Mouse (Mus musculus) hindbrain, embryonic 16.5 days (tissue): ENCODE measurements around the gene Atat1. TPM values are rescaled to one million over a fixed set of nuclear protein-coding genes. Genes with fewer than 3 reads are reported as not detected.

ENCODE experiments used
- ATAC-seq: fragments of 200-750 bp; cut with Nextera tagmentation; 2 replicates; pipeline ENCODE4 v1.8.0; 2017; ENCODE audit warnings: moderate TSS enrichment, moderate library complexity
- H3K27ac ChIP-seq: fragments of 300-500 bp; sonication (generic); 2 replicates; pipeline ENCODE4 v1.5.1; 2014; ENCODE audit warnings: low read depth, mild to moderate bottlenecking, control low read depth, low read length, moderate library complexity
- H3K27me3 ChIP-seq: fragments of 300-500 bp; sonication (generic); replicated peaks from 2 replicates; pipeline ENCODE4 v1.6.1; 2014; ENCODE audit warnings: low read length; ENCODE audit not compliant: control insufficient read depth, insufficient read depth
- H3K36me3 ChIP-seq: fragments of 300-500 bp; sonication (generic); 2 replicates; pipeline ENCODE4 v1.6.1; 2014; ENCODE audit warnings: mild to moderate bottlenecking, low read length, moderate library complexity, mixed read lengths; ENCODE audit not compliant: control insufficient read depth, insufficient read depth
- H3K4me1 ChIP-seq: fragments of 300-500 bp; sonication (generic); 2 replicates; pipeline ENCODE4 v1.6.1; 2014; ENCODE audit warnings: low read depth, low read length; ENCODE audit not compliant: control insufficient read depth, insufficient read depth
- H3K4me2 ChIP-seq: fragments of 300-500 bp; sonication (generic); 2 replicates; pipeline ENCODE4 v1.6.1; 2014; ENCODE audit warnings: mild to moderate bottlenecking, low read length, control low read depth, moderate library complexity
- H3K4me3 ChIP-seq: fragments of 300-500 bp; sonication (generic); 2 replicates; pipeline ENCODE4 v1.5.1; 2014; ENCODE audit warnings: mild to moderate bottlenecking, low read length, control low read depth, moderate library complexity
- H3K9ac ChIP-seq: fragments of 300-500 bp; sonication (generic); 2 replicates; pipeline ENCODE4 v1.6.1; 2014; ENCODE audit warnings: low read depth, mild to moderate bottlenecking, control low read depth, low read length, moderate library complexity
- H3K9me3 ChIP-seq: fragments of 300-500 bp; sonication (generic); 2 replicates; pipeline ENCODE4 v1.6.1; 2014; ENCODE audit warnings: mild to moderate bottlenecking, low read length, moderate library complexity; ENCODE audit not compliant: control insufficient read depth
- WGBS: fragments of 180-500 bp; shearing (Covaris S2); extraction: QIAGEN DNeasy Blood & Tissue Kit; methylation state at CpG from one replicate; pipeline ENCODE4 v1.1.7; 2014; 5-methylcytosine and 5-hydroxymethylcytosine counted together
- polyA plus RNA-seq: library from polyadenylated mRNA; unstranded; fragments of >200 nt; fragmentation: Nextera tagmentation; extraction: Ambion mirVana; gene quantifications from 2 replicates; pipeline ENCODE4 v1.2.1, GENCODE M21; 2015

Gene Atat1
- polyA plus RNA-seq, 1 experiment from 2014 or later = 287 TPM

GRCm38 (mm10) chr17:35909186-35909918 lies 523 bp downstream of the Atat1 start:
- peak; percentile 46 for ATAC-seq
- 18% methylated on average over 20 of the region's 20 CpGs for WGBS
- peak overlapping the region; percentile 87 for H3K27ac ChIP-seq
- H3K4me1 ChIP-seq = peaks cover 16% of the 10 kb centered on the region
- H3K36me3 ChIP-seq = peaks cover 18% of the 10 kb centered on the region
- peak overlapping the region; percentile 84 for H3K9ac ChIP-seq
- no peaks in the 10 kb centered on the region for H3K27me3 ChIP-seq
- H3K4me2 ChIP-seq = peak overlapping the region; percentile 83
- H3K4me3 ChIP-seq = peak overlapping the region; percentile 70
- H3K9me3 ChIP-seq = no peaks in the 10 kb centered on the region

- H3K27me3 ChIP-seq = no peaks in the 10 kb centered on the region
- WGBS = 74% methylated on average over 2 of the region's 2 CpGs
- peak overlapping the region; percentile 83; the same call in 1 of the 2 replicates for H3K4me2 ChIP-seq
- H3K27ac ChIP-seq = no peak overlapping the region
- no peak overlapping the region for H3K9ac ChIP-seq
- H3K36me3 ChIP-seq = peaks cover 30% of the 10 kb centered on the region
- H3K4me3 ChIP-seq = no peak overlapping the region
- no peak for ATAC-seq
- H3K9me3 ChIP-seq = no peaks in the 10 kb centered on the region
- peaks cover 16% of the 10 kb centered on the region for H3K4me1 ChIP-seq
Observed at GRCm38 (mm10) chr17:35907609-35908008, 2.3 kb downstream of the Atat1 start.

DNA sequence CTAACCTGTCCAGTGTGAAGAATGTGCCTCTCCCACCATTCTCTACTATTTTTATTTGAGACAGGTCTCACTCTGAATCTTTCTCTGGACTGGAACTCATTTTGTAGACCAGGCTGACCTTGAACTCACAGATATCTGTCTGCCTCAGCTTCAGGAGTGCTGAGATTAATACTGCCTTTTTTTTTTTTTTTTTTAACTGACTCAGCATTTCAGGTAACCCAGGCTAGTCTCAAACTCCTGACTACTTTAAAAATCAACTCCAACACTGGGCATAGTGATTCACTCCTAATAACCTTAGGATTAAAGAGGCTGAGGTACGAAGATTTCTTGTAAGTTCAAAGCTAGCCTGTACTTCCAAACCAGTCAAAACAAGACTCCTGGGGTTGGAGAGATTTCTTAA lies 4.3 kb downstream of the Atat1 start:
- H3K4me3 ChIP-seq = no peak overlapping the region
- H3K9ac ChIP-seq = no peak overlapping the region
- H3K4me1 ChIP-seq = peaks cover 16% of the 10 kb centered on the region
- no peaks in the 10 kb centered on the region for H3K27me3 ChIP-seq
- H3K27ac ChIP-seq = no peak overlapping the region
- no peaks in the 10 kb centered on the region for H3K9me3 ChIP-seq
- ATAC-seq = no peak
- no peak overlapping the region for H3K4me2 ChIP-seq
- H3K36me3 ChIP-seq = peaks cover 46% of the 10 kb centered on the region
- 100% methylated on average over 1 of the region's 1 CpGs for WGBS

GRCm38 (mm10) chr17:35903992-35904355 lies 5.9 kb downstream of the Atat1 start:
- Histone ChIP-seq H3K9me3 (no peaks in the 10 kb centered on the region), H3K27me3 (no peaks in the 10 kb centered on the region), H3K4me3 (no peak overlapping the region), H3K4me1 (peaks cover 13% of the 10 kb centered on the region), H3K27ac (no peak overlapping the region), H3K4me2 (no peak overlapping the region), H3K9ac (no peak overlapping the region), H3K36me3 (peaks cover 55% of the 10 kb centered on the region)
- ATAC-seq = no peak
- WGBS = 85% methylated on average over 4 of the region's 4 CpGs

- ATAC-seq = no peak
- no peaks in the 10 kb centered on the region for H3K9me3 ChIP-seq
- no peak overlapping the region for H3K4me3 ChIP-seq
- WGBS = 86% methylated on average over 9 of the region's 9 CpGs
- H3K36me3 ChIP-seq = peaks cover 55% of the 10 kb centered on the region
- H3K9ac ChIP-seq = no peak overlapping the region
- H3K4me1 ChIP-seq = peaks cover 8% of the 10 kb centered on the region
- no peak overlapping the region for H3K4me2 ChIP-seq
- H3K27me3 ChIP-seq = no peaks in the 10 kb centered on the region
- H3K27ac ChIP-seq = no peak overlapping the region
Observed at GRCm38 (mm10) chr17:35903343-35903991, 6.4 kb downstream of the Atat1 start.

DNA sequence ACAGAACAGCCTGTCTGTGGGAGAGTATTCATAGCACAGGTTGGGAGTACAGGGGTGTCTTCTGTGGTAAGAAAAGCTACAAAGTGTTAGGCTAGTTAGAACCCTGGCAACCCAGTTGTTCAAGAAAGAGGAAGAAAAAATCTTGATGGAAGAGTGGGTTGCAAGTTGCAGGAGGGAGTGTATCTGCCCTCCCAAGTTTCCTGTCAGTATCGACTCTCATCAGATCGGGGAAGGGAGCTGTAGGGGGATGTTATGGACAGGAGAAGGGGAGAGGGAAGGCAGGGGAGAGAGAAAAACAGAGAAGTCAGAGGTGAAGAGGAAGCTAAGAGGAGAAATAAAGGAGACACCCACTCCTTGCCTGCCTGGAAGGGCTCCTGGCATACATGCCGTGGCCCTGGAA lies 9.2 kb downstream of the Atat1 start:
- Histone ChIP-seq H3K4me2 (no peak overlapping the region), H3K36me3 (peaks cover 44% of the 10 kb centered on the region), H3K9ac (no peak overlapping the region), H3K4me3 (no peak overlapping the region), H3K27ac (no peak overlapping the region), H3K9me3 (no peaks in the 10 kb centered on the region), H3K4me1 (peaks cover 13% of the 10 kb centered on the region), H3K27me3 (no peaks in the 10 kb centered on the region)
- whole genome bisulfite sequencing = 89% methylated on average over 3 of the region's 3 CpGs
- ATAC-seq = no peak

DNA sequence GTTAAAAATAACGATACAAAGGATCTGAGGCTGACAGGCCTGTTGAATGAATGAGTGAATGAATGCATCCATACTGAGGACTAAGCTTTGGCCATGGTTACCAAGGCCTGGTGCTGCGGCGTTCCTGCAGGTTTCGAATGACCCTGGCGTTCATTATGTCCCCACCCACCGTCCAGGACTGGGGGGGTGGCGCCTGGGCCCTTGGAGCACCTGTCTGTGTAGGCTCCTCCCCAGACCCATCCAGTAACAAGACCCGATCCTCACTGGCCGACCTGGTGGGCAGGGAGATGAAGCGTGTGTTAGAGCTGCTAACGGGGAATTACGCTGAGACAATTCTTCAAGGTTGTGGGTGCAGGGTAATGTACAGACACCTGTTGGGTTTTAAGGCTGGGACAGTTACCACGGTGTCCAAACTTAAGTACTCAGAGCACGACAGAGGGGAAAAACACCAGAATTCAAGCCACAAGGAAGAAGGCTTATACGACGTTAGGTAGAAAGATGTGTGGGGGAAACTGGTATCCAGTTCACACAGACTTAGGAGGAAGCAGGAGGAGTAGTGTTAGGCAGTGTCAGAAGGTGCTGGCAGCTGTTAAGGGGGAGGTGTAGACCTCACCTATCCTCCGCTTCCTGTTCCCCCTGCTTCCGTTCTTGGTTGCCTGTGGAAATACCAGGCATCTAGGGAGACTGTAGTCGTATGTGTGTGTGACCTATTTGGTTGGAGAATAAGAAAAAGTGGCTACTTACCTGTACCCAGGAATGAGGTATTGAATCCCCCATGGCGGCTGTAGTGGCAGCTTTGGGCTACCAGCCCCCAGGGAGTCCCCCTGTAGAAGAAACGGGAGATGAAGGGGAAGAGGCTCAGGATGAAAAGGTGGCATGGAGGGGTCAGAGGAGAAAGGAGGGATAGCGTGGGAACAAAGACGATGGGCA lies 12.0 kb downstream of the Atat1 start:
- Histone ChIP-seq H3K27ac (peak overlapping the region; percentile 98), H3K9ac (peak overlapping the region; percentile 93), H3K9me3 (no peaks in the 10 kb centered on the region), H3K4me2 (peak overlapping the region; percentile 99), H3K27me3 (no peaks in the 10 kb centered on the region), H3K36me3 (peaks cover 32% of the 10 kb centered on the region), H3K4me1 (peaks cover 13% of the 10 kb centered on the region), H3K4me3 (peak overlapping the region; percentile 80)
- WGBS = 40% methylated on average over 23 of the region's 23 CpGs
- ATAC-seq = peak; percentile 43

DNA sequence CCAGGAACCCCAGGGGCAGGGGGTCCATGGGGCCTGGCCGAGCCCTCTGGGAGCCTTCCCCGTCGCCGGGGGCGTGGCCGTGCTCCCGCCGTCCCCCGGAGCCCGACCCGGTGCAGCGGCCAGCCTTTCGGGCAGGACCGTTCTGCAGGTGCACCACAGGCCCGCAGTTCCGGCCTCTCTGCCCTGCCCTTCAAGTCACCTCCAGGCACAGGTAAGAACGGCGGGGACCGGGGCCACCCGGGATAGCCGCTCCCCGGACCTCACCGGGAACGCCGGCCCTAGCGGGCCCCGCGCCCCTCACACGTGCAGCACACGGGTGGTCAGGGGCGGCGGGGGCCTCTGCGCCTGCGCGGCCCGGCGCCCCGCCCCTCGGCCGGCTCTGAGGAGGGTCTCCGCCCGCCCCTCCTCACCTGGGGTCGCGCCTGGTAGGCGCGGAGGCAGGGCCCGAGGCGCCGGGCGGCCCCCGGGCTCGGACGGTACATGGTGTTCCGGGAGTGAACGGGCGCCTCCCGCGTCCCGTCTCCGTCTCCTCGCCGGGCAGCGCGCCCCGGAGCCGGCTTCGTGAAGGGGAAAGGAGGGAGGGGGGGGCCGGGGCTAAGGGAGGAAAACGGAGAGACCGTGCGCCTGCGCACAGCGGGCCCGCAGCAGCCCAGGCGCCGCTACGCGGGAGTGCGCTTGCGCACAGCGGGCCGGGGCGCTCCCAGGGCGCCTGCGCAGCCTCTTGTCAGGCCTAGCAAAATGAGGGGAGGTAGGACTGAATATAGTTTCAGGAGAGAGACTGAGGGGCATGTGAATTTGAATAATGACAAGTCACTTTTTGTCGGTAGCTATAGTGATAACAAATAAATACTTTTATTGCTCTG lies 12.9 kb downstream of the Atat1 start, which contains the start of gene 2310061I04Rik:
Gene 2310061I04Rik (minus strand): TSS at position 651 of the 863 bp plus-strand sequence.
- Histone ChIP-seq H3K9me3 (no peaks in the 10 kb centered on the region), H3K27me3 (no peaks in the 10 kb centered on the region), H3K4me1 (peaks cover 13% of the 10 kb centered on the region), H3K4me3 (peak within 1 kb of the TSS; percentile 80), H3K9ac (peak within 1 kb of the TSS; percentile 93), H3K27ac (peak within 1 kb of the TSS; percentile 98), H3K36me3 (peaks cover 30% of the 10 kb centered on the region), H3K4me2 (peak within 1 kb of the TSS; percentile 99)
- ATAC-seq = peak; percentile 95
- WGBS = under 1% methylated on average over 82 of the region's 86 CpGs
